27 mouse cellular contexts compared by ENCODE assay signal in the genomic region with DNA sequence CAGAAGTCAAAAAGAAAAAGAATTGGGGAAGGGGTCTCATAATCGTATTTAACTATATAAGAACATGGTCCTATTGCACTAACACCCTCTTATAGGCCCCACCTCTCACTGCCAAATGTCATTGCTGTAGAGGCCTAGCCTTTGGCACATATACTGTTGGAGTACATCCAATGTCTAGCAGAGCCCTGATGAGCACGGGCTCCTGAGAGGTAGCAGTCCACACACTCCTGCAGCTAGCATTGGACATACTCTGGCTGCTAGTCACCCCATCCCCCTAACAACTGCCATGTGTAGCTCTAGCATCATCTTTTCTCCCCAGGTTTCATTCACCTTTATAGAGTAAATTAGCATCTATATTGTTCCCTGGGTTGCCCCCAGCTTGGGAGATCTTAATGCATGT.
"Had no signal": no experiment of that assay in that cellular context is flagged by ENCODE, and none has a peak within 500 bp of the region (broad histone marks: within the 10 kb centered on the region; RNA-seq: fewer than 3 reads in every experiment).

No protein-coding gene starts in this region.

- H3K9ac ChIP-seq: heart, embryonic 12.5 days; hindbrain, embryonic 12.5 days; hindbrain, embryonic 14.5 days; intestine, embryonic 15.5 days; kidney, embryonic 15.5 days; liver, embryonic 13.5 days; liver, embryonic 15.5 days; liver, postnatal 0 days had no signal

- H3K36me3 ChIP-seq: heart, embryonic 12.5 days; hindbrain, embryonic 10.5 days; hindbrain, embryonic 12.5 days; intestine, embryonic 15.5 days; kidney, embryonic 15.5 days; liver, embryonic 13.5 days; liver, embryonic 15.5 days had no signal

- H3K4me3 ChIP-seq: gastrocnemius, adult 2 months; heart, adult 2 months; heart, embryonic 12.5 days; hindbrain, embryonic 10.5 days; hindbrain, embryonic 12.5 days; intestine, embryonic 15.5 days; kidney, embryonic 15.5 days; left cerebral cortex, adult 2 months; liver, embryonic 13.5 days; liver, embryonic 15.5 days had no signal

- H3K27me3 ChIP-seq: heart, embryonic 12.5 days; hindbrain, embryonic 12.5 days; intestine, embryonic 15.5 days; kidney, embryonic 15.5 days; liver, embryonic 13.5 days; liver, embryonic 15.5 days had no signal

- H3K9me3 ChIP-seq: heart, embryonic 12.5 days; hindbrain, embryonic 10.5 days; hindbrain, embryonic 12.5 days; intestine, embryonic 15.5 days; kidney, embryonic 15.5 days; liver, embryonic 13.5 days; liver, embryonic 15.5 days had no signal

- H3K4me1 ChIP-seq: heart, embryonic 12.5 days; hindbrain, embryonic 10.5 days; hindbrain, embryonic 12.5 days; intestine, embryonic 15.5 days; kidney, embryonic 15.5 days; liver, embryonic 13.5 days; liver, embryonic 15.5 days had no signal

- DNase-seq: gastrocnemius, adult 2 months; gastrocnemius, postnatal 10 days; gastrocnemius, postnatal 25 days; heart, adult 2 months; heart, postnatal 10 days; heart, postnatal 4 days; kidney, adult 11 months; kidney, adult 2 months; kidney, adult 9 months; kidney, postnatal 14 days; kidney, postnatal 36 days; layer of hippocampus, adult 9-11 months; liver; liver, embryonic 13.5 days; liver, postnatal 0 days had no signal

- H3K4me2 ChIP-seq: heart, embryonic 12.5 days; hindbrain, embryonic 12.5 days; hindbrain, embryonic 14.5 days; intestine, embryonic 15.5 days; kidney, embryonic 15.5 days; liver, embryonic 11.5 days; liver, embryonic 13.5 days; liver, embryonic 15.5 days had no signal

- ATAC-seq: hindbrain, embryonic 16.5 days; inflammation-experienced regulatory T-cells, adult 6 months; intestine, embryonic 15.5 days; liver, postnatal 0 days had no signal

- H3K27ac ChIP-seq: gastrocnemius, adult 2 months; heart, adult 2 months; hindbrain, embryonic 10.5 days; hindbrain, embryonic 12.5 days; hindbrain, embryonic 14.5 days; intestine, embryonic 15.5 days; kidney, embryonic 15.5 days; kidney, postnatal 0 days; left cerebral cortex, adult 2 months; liver, embryonic 13.5 days; liver, embryonic 15.5 days had no signal
